ENCODE assay signal across 15 mouse cellular contexts in genomic region chr5:120197813-120198387, GRCm38 (mm10).
DNase-seq lines count a peak whose midpoint lies in the region; ATAC-seq and TF ChIP-seq lines count a peak whose summit lies in the region.
"Had no signal": no experiment of that assay in that cellular context is flagged by ENCODE, and none has a peak within 500 bp of the region (broad histone marks: within the 10 kb centered on the region; RNA-seq: fewer than 3 reads in every experiment).

No protein-coding gene starts in this region.

- no peaks in the 10 kb centered on the region for H3K9me3 ChIP-seq in forebrain, embryonic 13.5 days (replicated peaks)
- H3K9me3 ChIP-seq in forebrain, embryonic 12.5 days = no peaks in the 10 kb centered on the region
- H3K9me3 ChIP-seq in hindbrain, embryonic 15.5 days = no peaks in the 10 kb centered on the region
- no peaks in the 10 kb centered on the region for H3K9me3 ChIP-seq in hindbrain, embryonic 11.5 days (ENCODE audit: control insufficient read depth, low read length)
- H3K9me3 ChIP-seq in hindbrain, embryonic 16.5 days (ENCODE audit: control insufficient read depth, low read length) = no peaks in the 10 kb centered on the region
- H3K9me3 ChIP-seq: embryonic facial prominence, embryonic 12.5 days; forebrain, embryonic 15.5 days; limb, embryonic 15.5 days; liver, embryonic 15.5 days had no signal

- ATAC-seq in forebrain, embryonic 13.5 days = no peak
- ATAC-seq in forebrain, embryonic 12.5 days (ENCODE audit: low FRiP score) = no peak
- 0 out of 2 replicates have a peak, but pooled peaks have one; percentile 12 for ATAC-seq in hindbrain, embryonic 15.5 days (ENCODE audit: low FRiP score, low read depth)
- ATAC-seq in hindbrain, embryonic 11.5 days (ENCODE audit: low FRiP score) = no peak
- peak; percentile 18; the same call in 1 of the 2 replicates for ATAC-seq in hindbrain, embryonic 16.5 days
- ATAC-seq: forebrain, embryonic 15.5 days had no signal

- no peak for TF ChIP-seq CTCF in brain, embryonic 14.5 days (IDR thresholded peaks at IDR 0.05; ENCODE audit: borderline replicate concordance, extremely low read depth, insufficient read depth, insufficient read length)

- H3K27me3 ChIP-seq in forebrain, embryonic 13.5 days = no peaks in the 10 kb centered on the region
- no peaks in the 10 kb centered on the region for H3K27me3 ChIP-seq in forebrain, embryonic 12.5 days
- no peaks in the 10 kb centered on the region for H3K27me3 ChIP-seq in hindbrain, embryonic 15.5 days
- no peaks in the 10 kb centered on the region for H3K27me3 ChIP-seq in hindbrain, embryonic 11.5 days (ENCODE audit: control insufficient read depth, insufficient read depth, low read length)
- no peaks in the 10 kb centered on the region for H3K27me3 ChIP-seq in hindbrain, embryonic 16.5 days (replicated peaks; ENCODE audit: control insufficient read depth, insufficient read depth, low read length)
- H3K27me3 ChIP-seq: embryonic facial prominence, embryonic 12.5 days; forebrain, embryonic 15.5 days; limb, embryonic 15.5 days; liver, embryonic 15.5 days had no signal

- no peak overlapping the region for H3K9ac ChIP-seq in forebrain, embryonic 13.5 days
- H3K9ac ChIP-seq in forebrain, embryonic 12.5 days = no peak overlapping the region
- no peak overlapping the region for H3K9ac ChIP-seq in hindbrain, embryonic 15.5 days
- no peak overlapping the region for H3K9ac ChIP-seq in hindbrain, embryonic 11.5 days (ENCODE audit: low read depth, low read length)
- peak overlapping the region; percentile 7; the same call in 1 of the 2 replicates for H3K9ac ChIP-seq in hindbrain, embryonic 16.5 days (ENCODE audit: low read depth, low read length)
- H3K9ac ChIP-seq: embryonic facial prominence, embryonic 12.5 days; forebrain, embryonic 15.5 days; limb, embryonic 15.5 days; liver, embryonic 15.5 days had no signal

- no peak overlapping the region for H3K4me3 ChIP-seq in forebrain, embryonic 13.5 days
- H3K4me3 ChIP-seq in forebrain, embryonic 12.5 days (replicated peaks) = no peak overlapping the region
- H3K4me3 ChIP-seq in hindbrain, embryonic 15.5 days = no peak overlapping the region
- no peak overlapping the region for H3K4me3 ChIP-seq in hindbrain, embryonic 11.5 days (ENCODE audit: low read depth, low read length)
- no peak overlapping the region for H3K4me3 ChIP-seq in hindbrain, embryonic 16.5 days (ENCODE audit: low read length)
- H3K4me3 ChIP-seq: embryonic facial prominence, embryonic 12.5 days; erythroblast, embryonic 14.5 days; forebrain, embryonic 15.5 days; limb, embryonic 15.5 days; liver, embryonic 15.5 days had no signal

- peaks cover 25% of the 10 kb centered on the region for H3K36me3 ChIP-seq in forebrain, embryonic 13.5 days (ENCODE audit: poor library complexity, severe bottlenecking)
- H3K36me3 ChIP-seq in forebrain, embryonic 12.5 days (replicated peaks) = peaks cover 21% of the 10 kb centered on the region
- no peaks in the 10 kb centered on the region for H3K36me3 ChIP-seq in hindbrain, embryonic 15.5 days
- H3K36me3 ChIP-seq in hindbrain, embryonic 11.5 days (ENCODE audit: control insufficient read depth, insufficient read depth, low read length) = no peaks in the 10 kb centered on the region
- H3K36me3 ChIP-seq in hindbrain, embryonic 16.5 days (ENCODE audit: control insufficient read depth, insufficient read depth, low read length) = no peaks in the 10 kb centered on the region
- H3K36me3 ChIP-seq: forebrain, embryonic 15.5 days had no signal

- WGBS in forebrain, embryonic 13.5 days = 82% methylated on average over 10 of the region's 10 CpGs
- WGBS in forebrain, embryonic 12.5 days = 91% methylated on average over 10 of the region's 10 CpGs
- 55% methylated on average over 10 of the region's 10 CpGs for WGBS in hindbrain, embryonic 15.5 days
- WGBS in hindbrain, embryonic 11.5 days = 90% methylated on average over 10 of the region's 10 CpGs
- 63% methylated on average over 10 of the region's 10 CpGs for WGBS in hindbrain, embryonic 16.5 days

- H3K4me2 ChIP-seq in forebrain, embryonic 13.5 days = no peak overlapping the region
- no peak overlapping the region for H3K4me2 ChIP-seq in forebrain, embryonic 12.5 days
- no peak overlapping the region for H3K4me2 ChIP-seq in hindbrain, embryonic 15.5 days
- no peak overlapping the region for H3K4me2 ChIP-seq in hindbrain, embryonic 11.5 days (replicated peaks; ENCODE audit: low read depth, low read length)
- H3K4me2 ChIP-seq in hindbrain, embryonic 16.5 days (ENCODE audit: low read length) = no peak overlapping the region
- H3K4me2 ChIP-seq: embryonic facial prominence, embryonic 12.5 days; forebrain, embryonic 15.5 days; limb, embryonic 15.5 days; liver, embryonic 15.5 days had no signal

- no peak for DNase-seq in hindbrain, embryonic 11.5 days (ENCODE audit: low spot score)
- peak; percentile 33 for DNase-seq in brain, embryonic 14.5 days (ENCODE audit: low read depth)
- DNase-seq in frontal cortex, postnatal 10 days (ENCODE audit: low spot score in 2 of 2) = no peak
- DNase-seq: kidney, adult 18-20 months; thymus, postnatal 25 days had no signal

- H3K27ac ChIP-seq in forebrain, embryonic 13.5 days = peak overlapping the region; percentile 14; the same call in 1 of the 2 replicates
- H3K27ac ChIP-seq in forebrain, embryonic 12.5 days = no peak overlapping the region
- peak overlapping the region; percentile 59 for H3K27ac ChIP-seq in hindbrain, embryonic 15.5 days (replicated peaks)
- no peak overlapping the region for H3K27ac ChIP-seq in hindbrain, embryonic 11.5 days (ENCODE audit: low read depth, low read length)
- peak overlapping the region; percentile 9; the same call in 1 of the 2 replicates for H3K27ac ChIP-seq in hindbrain, embryonic 16.5 days (ENCODE audit: low read depth, low read length)
- H3K27ac ChIP-seq: embryonic facial prominence, embryonic 12.5 days; forebrain, embryonic 15.5 days; kidney, postnatal 0 days; limb, embryonic 15.5 days; liver, embryonic 15.5 days had no signal

- peaks cover 48% of the 10 kb centered on the region for H3K4me1 ChIP-seq in forebrain, embryonic 13.5 days
- peaks cover 38% of the 10 kb centered on the region for H3K4me1 ChIP-seq in forebrain, embryonic 12.5 days
- peaks cover 52% of the 10 kb centered on the region for H3K4me1 ChIP-seq in hindbrain, embryonic 15.5 days (replicated peaks)
- H3K4me1 ChIP-seq in hindbrain, embryonic 11.5 days (replicated peaks; ENCODE audit: control insufficient read depth, insufficient read depth, low read length) = peaks cover 5% of the 10 kb centered on the region; the same call in 1 of the 2 replicates
- peaks cover 38% of the 10 kb centered on the region for H3K4me1 ChIP-seq in hindbrain, embryonic 16.5 days (ENCODE audit: control insufficient read depth, insufficient read depth, low read depth, low read length)
- H3K4me1 ChIP-seq: liver, embryonic 15.5 days had no signal

- no peak for TF ChIP-seq POLR2A in brain, embryonic 14.5 days (IDR thresholded peaks at IDR 0.05; ENCODE audit: borderline replicate concordance, extremely low read depth, insufficient read depth, insufficient read length, poor library complexity, severe bottlenecking)

Comparison
In these comparisons a context has a peak if more than half of its experiments do, and no peak if none do; other contexts are left out.
1. ATAC-seq: peak in hindbrain, embryonic 15.5 days (single experiment) and hindbrain, embryonic 16.5 days (single experiment); none in forebrain, embryonic 13.5 days (single experiment), forebrain, embryonic 12.5 days (single experiment) and hindbrain, embryonic 11.5 days (single experiment).
2. H3K27ac ChIP-seq: peak in forebrain, embryonic 13.5 days (single experiment), hindbrain, embryonic 15.5 days (single experiment) and hindbrain, embryonic 16.5 days (single experiment); none in forebrain, embryonic 12.5 days (single experiment) and hindbrain, embryonic 11.5 days (single experiment).